Mouse (Mus musculus) brain, embryonic 14.5 days (tissue): ENCODE data around the gene Gatd1. TPM values are rescaled to one million over a fixed set of nuclear protein-coding genes. Genes with fewer than 3 reads are reported as not detected.
"Not testable (repeated sequence)": the region's sequence is repeated elsewhere in the genome, so short reads cannot be mapped to it uniquely, and the experiment has no call there.

Experiments
- DNase-seq: peaks from one replicate; pipeline ENCODE4 v3.0.0-alpha.2; 2011; ENCODE audit warnings: low read depth
- CTCF ChIP-seq: fragments of 200-500 bp; IDR thresholded peaks from 2 replicates; pipeline ENCODE4 v1.5.1; 2012; ENCODE audit warnings: inconsistent platforms, mild to moderate bottlenecking, moderate library complexity, borderline replicate concordance; ENCODE audit not compliant: insufficient read depth, insufficient read length; ENCODE audit errors: extremely low read depth
- POLR2A ChIP-seq: fragments of 200-500 bp; IDR thresholded peaks from 2 replicates; pipeline ENCODE4 v1.6.1; 2012; ENCODE audit warnings: mild to moderate bottlenecking, inconsistent platforms, borderline replicate concordance; ENCODE audit not compliant: poor library complexity, insufficient read depth, insufficient read length, severe bottlenecking; ENCODE audit errors: extremely low read depth
- polyA plus RNA-seq: library from polyadenylated mRNA; depleted of rRNA; stranded (reverse); fragments of >200 nt; gene quantifications from 2 replicates; pipeline ENCODE4 v1.2.3, GENCODE M21; 2012

Gatd1 gene
- polyA plus RNA-seq, 1 experiment, result 70.9 TPM

GRCm38 (mm10) chr7:141455610-141456314, 41.8 kb upstream of the Gatd1 start:
- DNase-seq, result peak; percentile 59
- TF ChIP-seq CTCF (no peak), POLR2A (no peak)

GRCm38 (mm10) chr7:141454967-141455551, 41.1 kb upstream of the Gatd1 start, which contains the start of gene Pnpla2:
Pnpla2 (plus strand) TSS chr7:141455198.
- peak; percentile 94 for DNase-seq
- TF ChIP-seq POLR2A, result peak; percentile 49; the same call in 1 of the 2 replicates
- no peak for TF ChIP-seq CTCF

- DNase-seq, result no peak
- TF ChIP-seq POLR2A (no peak), CTCF (no peak)
These were observed 39.7 kb upstream of the Gatd1 start for GRCm38 (mm10) chr7:141453636-141454035.

GRCm38 (mm10) chr7:141451928-141452327, 38.0 kb upstream of the Gatd1 start:
- no peak for DNase-seq
- TF ChIP-seq CTCF (no peak), POLR2A (no peak)

- TF ChIP-seq POLR2A, result peak; percentile 83
- TF ChIP-seq CTCF, result no peak
- DNase-seq, result peak; percentile 98
These were observed 33.4 kb upstream of the Gatd1 start, which contains the start of gene Rplp2 for GRCm38 (mm10) chr7:141447110-141447991. Rplp2 (plus strand) TSS chr7:141447370.

DNA sequence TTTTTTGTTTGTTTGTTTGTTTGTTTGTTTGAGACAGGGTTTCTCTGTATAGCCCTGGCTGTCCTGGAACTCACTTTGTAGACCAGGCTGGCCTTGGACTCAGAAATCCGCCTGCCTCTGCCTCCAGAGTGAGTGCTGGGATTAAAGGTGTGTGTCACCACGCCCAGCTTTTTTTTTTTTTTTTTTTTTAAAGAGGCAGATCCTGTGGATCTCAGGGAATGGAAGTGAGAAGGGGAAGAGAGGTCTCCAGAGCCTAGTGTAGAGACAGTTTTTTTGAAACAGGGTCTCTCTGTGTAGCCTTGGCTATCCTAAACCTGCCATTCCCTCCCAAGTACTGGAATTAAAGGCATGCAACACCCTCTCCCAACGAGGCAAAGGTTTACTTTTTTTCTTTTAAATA, 32.4 kb upstream of the Gatd1 start:
- DNase-seq, result not testable (repeated sequence)

DNA sequence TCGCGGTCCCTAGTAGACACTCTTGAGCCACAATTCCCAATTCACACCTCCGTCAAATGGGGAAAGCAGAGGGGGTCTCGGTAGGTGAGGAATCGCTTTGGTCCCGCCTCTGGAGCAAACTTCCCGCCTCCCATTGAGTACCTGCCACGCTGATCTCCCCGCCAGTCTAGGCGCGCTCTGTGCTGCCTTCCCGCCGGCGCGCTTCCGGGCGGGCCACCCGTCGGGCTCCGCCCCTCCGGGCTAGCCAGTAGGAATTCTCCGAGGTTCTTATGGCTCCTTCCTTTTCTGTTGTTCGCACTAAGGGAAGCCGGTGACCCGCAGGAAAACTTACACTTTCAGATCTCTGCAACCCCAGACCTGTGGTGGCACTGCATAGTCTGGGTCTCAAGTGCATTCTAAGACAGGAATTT, 29.9 kb upstream of the Gatd1 start, which contains the start of gene Pidd1:
TSS of gene Pidd1 (minus strand) at position 198 of the 410 bp plus-strand sequence.
- TF ChIP-seq CTCF (no peak), POLR2A (peak; percentile 44; the same call in 1 of the 2 replicates)
- DNase-seq, result peak; percentile 86

DNA sequence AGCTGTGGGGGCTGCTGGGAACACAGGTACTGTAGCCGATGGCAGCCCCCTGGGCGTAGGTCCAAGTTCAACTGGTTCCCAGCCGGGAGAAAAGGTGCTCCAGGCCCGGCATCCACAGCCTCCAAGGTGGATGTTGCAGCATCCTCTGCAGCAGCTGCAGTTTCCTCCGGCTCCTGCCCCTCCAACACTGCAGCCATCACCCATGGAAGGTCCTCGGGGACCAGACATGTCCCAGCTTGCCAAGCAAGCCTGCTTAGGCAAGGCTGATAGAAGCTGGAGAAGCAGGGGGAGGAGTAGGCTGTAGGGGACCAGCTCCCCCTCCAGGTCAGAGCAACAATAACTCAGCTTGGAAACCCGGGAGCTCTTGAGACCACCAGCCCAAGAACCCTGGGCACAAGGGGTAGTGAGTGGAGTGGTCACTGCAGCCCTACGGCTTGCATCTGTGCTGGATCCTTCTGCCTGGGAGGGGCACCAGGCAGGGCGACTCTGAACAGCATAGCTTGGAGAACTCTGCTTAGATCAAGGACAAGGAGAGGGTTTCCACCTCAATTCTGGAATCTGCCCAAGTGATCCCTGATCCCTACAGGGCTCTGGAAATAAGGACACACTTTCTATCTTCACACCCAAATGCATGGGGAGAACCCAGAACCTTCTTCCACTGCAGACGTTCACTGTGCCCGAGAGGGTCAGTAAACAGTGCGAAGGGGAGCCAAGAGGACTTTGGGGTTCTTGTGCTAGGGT, 29.3 kb upstream of the Gatd1 start:
- 0 out of 2 replicates have a peak, but pooled peaks have one; percentile 19 for TF ChIP-seq CTCF
- no peak for TF ChIP-seq POLR2A
- peak; percentile 77 for DNase-seq

GRCm38 (mm10) chr7:141442199-141442598, 28.3 kb upstream of the Gatd1 start:
- no peak for DNase-seq
- TF ChIP-seq POLR2A (no peak), CTCF (no peak)

GRCm38 (mm10) chr7:141441460-141441859, 27.5 kb upstream of the Gatd1 start:
- TF ChIP-seq CTCF, result no peak
- no peak for TF ChIP-seq POLR2A
- DNase-seq, result no peak

DNA sequence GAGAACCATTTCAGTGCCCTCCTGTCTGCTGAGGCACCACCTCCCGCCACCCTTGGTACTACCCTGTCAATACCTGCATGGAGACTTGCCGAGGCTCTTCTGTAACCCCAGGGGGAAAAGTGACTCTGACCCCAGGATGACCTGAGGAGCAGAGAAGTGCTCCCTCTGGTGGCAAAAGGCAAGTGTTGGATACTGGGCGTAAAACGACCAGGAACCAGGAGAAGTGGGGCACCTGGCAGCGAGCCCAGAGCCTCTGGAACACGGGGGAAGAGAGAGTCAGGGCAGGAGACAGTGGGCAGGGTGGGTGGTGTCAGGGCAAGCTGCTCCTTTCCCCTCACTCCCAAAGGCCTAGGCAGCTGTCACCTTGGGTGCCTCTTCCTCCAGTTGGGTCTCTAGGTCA, 26.7 kb upstream of the Gatd1 start:
- peak; percentile 64; the same call in 1 of the 2 replicates for TF ChIP-seq CTCF
- TF ChIP-seq POLR2A, result no peak
- DNase-seq, result peak; percentile 45

DNA sequence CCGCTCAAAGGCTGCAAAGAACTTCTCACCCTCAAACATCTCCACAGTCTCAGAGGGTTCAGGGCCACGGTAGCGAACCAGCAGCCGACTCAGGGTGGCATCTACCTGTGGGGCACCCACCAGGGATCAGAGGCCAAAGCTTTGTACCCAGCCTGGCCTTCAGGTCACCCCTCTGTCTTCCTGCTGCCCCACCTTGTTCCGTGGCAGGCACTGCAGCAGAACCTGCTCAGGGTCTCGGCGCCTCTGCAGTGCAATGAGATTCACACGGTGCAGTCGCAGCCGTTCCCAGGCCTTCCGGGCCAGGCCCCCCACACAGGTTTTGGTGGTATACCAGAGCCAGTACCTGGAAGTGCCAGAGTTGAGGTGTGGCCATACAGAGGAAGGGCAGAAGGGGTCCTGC, 25.9 kb upstream of the Gatd1 start:
- no peak for TF ChIP-seq CTCF
- TF ChIP-seq POLR2A, result no peak
- no peak for DNase-seq
